Mouse (Mus musculus) thymus, adult 2 months (tissue): Measurements from ENCODE around the gene Auts2. TPM values are rescaled to one million over a fixed set of nuclear protein-coding genes. Genes with fewer than 3 reads are reported as not detected.

ENCODE experiments used
- DNase-seq: peaks from one replicate; pipeline ENCODE4 v3.0.0; 2021
- H3K27ac ChIP-seq: fragments of 200-500 bp; 2 replicates; pipeline ENCODE4 v1.5.1; 2012; ENCODE audit warnings: low read length, control low read depth; ENCODE audit not compliant: control insufficient read depth, insufficient read depth
- H3K27me3 ChIP-seq: fragments of 200-500 bp; 2 replicates; pipeline ENCODE4 v1.6.1; 2012; ENCODE audit warnings: mild to moderate bottlenecking, low read length, moderate library complexity, mixed read lengths; ENCODE audit not compliant: control insufficient read depth, insufficient read depth
- H3K36me3 ChIP-seq: fragments of 200-500 bp; 2 replicates; pipeline ENCODE4 v1.6.1; 2012; ENCODE audit warnings: mild to moderate bottlenecking, low read length, moderate library complexity; ENCODE audit not compliant: control insufficient read depth, insufficient read depth
- H3K4me1 ChIP-seq: fragments of 200-500 bp; replicated peaks from 2 replicates; pipeline ENCODE4 v1.6.1; 2012; ENCODE audit warnings: low read length; ENCODE audit not compliant: control insufficient read depth, insufficient read depth
- H3K4me3 ChIP-seq: fragments of 200-500 bp; 2 replicates; pipeline ENCODE4 v1.5.1; 2012; ENCODE audit warnings: mild to moderate bottlenecking, low read length, control low read depth, moderate library complexity; ENCODE audit not compliant: control insufficient read depth, insufficient read depth
- CTCF ChIP-seq: fragments of 200-500 bp; IDR thresholded peaks from 2 replicates; pipeline ENCODE4 v1.5.1; 2012; ENCODE audit warnings: mild to moderate bottlenecking, control low read depth, low read length, moderate library complexity, borderline replicate concordance; ENCODE audit not compliant: control insufficient read depth, poor library complexity, insufficient read depth; ENCODE audit errors: extremely low read depth
- POLR2A ChIP-seq: fragments of 200-500 bp; IDR thresholded peaks from 2 replicates; pipeline ENCODE4 v1.6.1; 2012; ENCODE audit warnings: mild to moderate bottlenecking, low read length, control low read depth, moderate library complexity; ENCODE audit not compliant: control insufficient read depth, poor library complexity, insufficient read depth; ENCODE audit errors: extremely low read depth
- WGBS: fragments of 180-500 bp; shearing (Covaris S2); methylation state at CpG from one replicate; pipeline ENCODE4 v1.1.7; 2018; 5-methylcytosine and 5-hydroxymethylcytosine counted together
- polyA plus RNA-seq: library from polyadenylated mRNA; depleted of rRNA; stranded (reverse); fragments of >200 nt; gene quantifications from 2 replicates; pipeline ENCODE4 v1.2.3, GENCODE M21; 2012

Gene Auts2
- polyA plus RNA-seq, 1 experiment, result 4.9 TPM

- DNase-seq, result no peak
- Histone ChIP-seq H3K4me1 (no peaks in the 10 kb centered on the region), H3K36me3 (no peaks in the 10 kb centered on the region), H3K4me3 (no peak overlapping the region), H3K27ac (no peak overlapping the region), H3K27me3 (no peaks in the 10 kb centered on the region)
- TF ChIP-seq POLR2A, result no peak
- TF ChIP-seq CTCF, result no peak
Measured at GRCm38 (mm10) chr5:132011795-132012194, 531.3 kb downstream of the Auts2 start.

GRCm38 (mm10) chr5:132008703-132009222 lies 534.4 kb downstream of the Auts2 start:
- TF ChIP-seq POLR2A (no peak), CTCF (no peak)
- 91% methylated on average over 7 of the region's 7 CpGs for WGBS
- no peaks in the 10 kb centered on the region for H3K27me3 ChIP-seq

GRCm38 (mm10) chr5:132007907-132008306 lies 535.2 kb downstream of the Auts2 start:
- WGBS, result 84% methylated on average over 4 of the region's 4 CpGs
- no peak for DNase-seq
- H3K27me3 ChIP-seq, result no peaks in the 10 kb centered on the region
- H3K36me3 ChIP-seq, result no peaks in the 10 kb centered on the region
- H3K4me1 ChIP-seq, result no peaks in the 10 kb centered on the region
- no peak overlapping the region for H3K27ac ChIP-seq
- no peak for TF ChIP-seq CTCF
- H3K4me3 ChIP-seq, result no peak overlapping the region

More at GRCm38 (mm10) chr5:132008703-132009222, 534.4 kb downstream of the Auts2 start:
- DNase-seq, result no peak
- Histone ChIP-seq H3K4me3 (no peak overlapping the region), H3K36me3 (no peaks in the 10 kb centered on the region), H3K4me1 (no peaks in the 10 kb centered on the region), H3K27ac (no peak overlapping the region)

- H3K36me3 ChIP-seq, result no peaks in the 10 kb centered on the region
- TF ChIP-seq POLR2A (no peak), CTCF (no peak)
- no peak overlapping the region for H3K27ac ChIP-seq
- 92% methylated on average over 12 of the region's 12 CpGs for WGBS
- H3K27me3 ChIP-seq, result no peaks in the 10 kb centered on the region
- DNase-seq, result no peak
- H3K4me3 ChIP-seq, result no peak overlapping the region
- H3K4me1 ChIP-seq, result no peaks in the 10 kb centered on the region
Measured at GRCm38 (mm10) chr5:131992681-131993211, 550.4 kb downstream of the Auts2 start.

GRCm38 (mm10) chr5:131992268-131992667 lies 550.9 kb downstream of the Auts2 start:
- 96% methylated on average over 6 of the region's 6 CpGs for whole genome bisulfite sequencing
- TF ChIP-seq CTCF, result no peak
- no peak for TF ChIP-seq POLR2A
- Histone ChIP-seq H3K4me1 (no peaks in the 10 kb centered on the region), H3K27me3 (no peaks in the 10 kb centered on the region), H3K4me3 (no peak overlapping the region), H3K36me3 (no peaks in the 10 kb centered on the region), H3K27ac (no peak overlapping the region)
- no peak for DNase-seq

GRCm38 (mm10) chr5:131990532-131990931 lies 552.6 kb downstream of the Auts2 start:
- no peak for DNase-seq
- no peaks in the 10 kb centered on the region for H3K4me1 ChIP-seq
- H3K4me3 ChIP-seq, result no peak overlapping the region
- TF ChIP-seq POLR2A (no peak), CTCF (no peak)
- H3K27me3 ChIP-seq, result no peaks in the 10 kb centered on the region
- whole genome bisulfite sequencing, result 88% methylated on average over 1 of the region's 1 CpGs
- H3K27ac ChIP-seq, result no peak overlapping the region
- no peaks in the 10 kb centered on the region for H3K36me3 ChIP-seq

- H3K4me1 ChIP-seq, result no peaks in the 10 kb centered on the region
- 95% methylated on average over 3 of the region's 3 CpGs for WGBS
Measured at GRCm38 (mm10) chr5:131981451-131981850, 561.7 kb downstream of the Auts2 start.

More at GRCm38 (mm10) chr5:131981451-131981850, 561.7 kb downstream of the Auts2 start:
- no peak overlapping the region for H3K27ac ChIP-seq
- H3K27me3 ChIP-seq, result no peaks in the 10 kb centered on the region
- DNase-seq, result no peak
- H3K36me3 ChIP-seq, result no peaks in the 10 kb centered on the region
- H3K4me3 ChIP-seq, result no peak overlapping the region
- TF ChIP-seq POLR2A, result no peak
- TF ChIP-seq CTCF, result no peak
